Mouse (Mus musculus): Measurements from ENCODE around the gene Sec62.

Gene Sec62

GRCm38 (mm10) chr3:30792737-30793402 lies at the start of gene Sec62:
Gene Sec62 (plus strand): TSS chr3:30792875.
- DNase-seq (ENCODE audit: low read depth, low spot score), result peak; percentile 90

GRCm38 (mm10) chr3:30742891-30743290 lies 49.8 kb upstream of the Sec62 start:
- DNase-seq (ENCODE audit: low read depth, low spot score), result no peak

DNA sequence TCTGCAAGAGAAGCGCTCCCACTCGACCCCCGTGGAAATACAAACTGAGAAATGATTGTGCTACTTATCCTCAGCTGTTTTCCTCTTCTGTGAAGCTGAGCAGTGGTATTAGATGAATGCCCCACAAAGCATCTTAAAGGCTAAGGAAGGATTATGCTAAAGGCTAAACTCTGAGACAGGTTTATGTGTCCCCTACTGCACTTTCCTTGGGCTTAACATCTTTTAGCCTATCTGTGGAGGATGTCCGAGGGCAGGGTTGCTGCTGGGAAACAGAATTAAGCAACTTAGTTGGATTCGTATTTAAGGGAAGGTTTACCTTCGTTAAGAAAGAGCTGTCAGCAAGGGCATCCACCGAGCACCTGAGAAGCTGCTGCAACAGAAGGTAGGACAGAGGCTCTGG lies 46.7 kb upstream of the Sec62 start, which contains the start of gene Samd7:
Gene Samd7 (plus strand): TSS at position 288 of the 400 bp plus-strand sequence.
- no peak for DNase-seq (ENCODE audit: low read depth, low spot score)

DNA sequence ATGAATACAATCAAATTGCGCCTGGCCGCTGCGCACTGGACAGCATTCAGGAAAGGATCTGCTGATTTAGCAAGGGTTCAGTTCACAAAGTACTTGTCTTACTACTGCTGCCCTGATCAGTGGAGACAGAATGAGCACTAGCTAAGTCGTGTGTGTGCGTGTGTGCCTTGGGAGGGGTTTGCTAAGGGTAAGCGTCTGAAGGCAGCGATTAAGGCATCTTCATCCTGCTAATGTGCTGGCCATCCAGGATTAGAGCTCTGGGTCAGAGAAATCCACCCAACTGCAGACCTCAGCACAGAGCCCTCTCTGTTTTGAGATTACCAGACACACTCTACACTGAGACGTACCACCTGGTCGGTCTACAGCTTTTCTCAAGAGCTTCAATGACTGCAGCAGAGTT lies 44.4 kb upstream of the Sec62 start:
- DNase-seq (ENCODE audit: low read depth, low spot score), result no peak

GRCm38 (mm10) chr3:30754696-30755095 lies 38.0 kb upstream of the Sec62 start:
- no peak for DNase-seq (ENCODE audit: low read depth, low spot score)

GRCm38 (mm10) chr3:30764877-30765276 lies 27.8 kb upstream of the Sec62 start:
- DNase-seq (ENCODE audit: low read depth, low spot score), result no peak

GRCm38 (mm10) chr3:30765311-30766027 lies 27.2 kb upstream of the Sec62 start:
- DNase-seq (ENCODE audit: low read depth, low spot score), result peak; percentile 7

GRCm38 (mm10) chr3:30766177-30766576 lies 26.5 kb upstream of the Sec62 start:
- no peak for DNase-seq (ENCODE audit: low read depth, low spot score)

DNA sequence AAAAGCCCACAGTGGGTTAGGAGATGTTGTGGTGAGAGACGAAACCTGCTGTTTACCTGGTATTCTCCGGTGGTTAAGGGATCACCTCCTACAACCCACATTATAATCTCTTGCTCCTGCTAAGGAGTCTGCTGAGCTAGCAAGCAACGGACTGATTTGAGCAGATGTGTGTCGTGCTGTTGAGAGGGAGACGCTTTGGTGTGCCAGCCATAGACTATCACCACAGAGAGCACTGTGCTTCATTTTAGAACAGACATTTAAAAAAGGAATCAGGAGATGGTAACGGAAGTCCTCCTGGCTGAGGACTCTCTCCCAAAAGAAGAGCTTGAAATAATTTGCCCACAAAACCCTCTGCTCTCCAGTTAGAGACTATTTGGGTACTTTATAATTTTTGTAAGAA lies 25.4 kb upstream of the Sec62 start:
- DNase-seq (ENCODE audit: low read depth, low spot score), result no peak

GRCm38 (mm10) chr3:30769755-30770515 lies 22.7 kb upstream of the Sec62 start:
- no peak for DNase-seq (ENCODE audit: low read depth, low spot score)

GRCm38 (mm10) chr3:30771560-30771959 lies 21.1 kb upstream of the Sec62 start:
- no peak for DNase-seq (ENCODE audit: low read depth, low spot score)

DNA sequence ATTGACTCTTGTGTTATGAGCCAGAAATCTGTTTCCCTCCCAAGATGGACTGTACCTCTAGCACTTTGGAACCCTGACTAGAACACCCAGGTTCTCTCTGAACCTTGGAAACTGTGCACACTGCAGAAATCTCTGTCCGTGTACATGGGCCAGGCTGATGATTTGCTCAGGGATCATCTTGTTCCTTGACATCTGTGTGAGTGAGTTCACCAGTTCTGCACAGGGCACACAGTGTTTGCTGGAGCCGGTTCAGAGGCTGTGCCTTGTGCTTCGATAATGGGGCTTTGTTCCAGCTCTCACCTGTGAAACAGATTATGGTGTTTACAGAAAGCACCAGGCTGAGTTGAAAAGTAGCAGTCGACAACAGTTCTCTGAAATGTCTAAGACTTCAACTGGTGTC lies 20.0 kb upstream of the Sec62 start:
- peak; percentile 8 for DNase-seq (ENCODE audit: low read depth, low spot score)

DNA sequence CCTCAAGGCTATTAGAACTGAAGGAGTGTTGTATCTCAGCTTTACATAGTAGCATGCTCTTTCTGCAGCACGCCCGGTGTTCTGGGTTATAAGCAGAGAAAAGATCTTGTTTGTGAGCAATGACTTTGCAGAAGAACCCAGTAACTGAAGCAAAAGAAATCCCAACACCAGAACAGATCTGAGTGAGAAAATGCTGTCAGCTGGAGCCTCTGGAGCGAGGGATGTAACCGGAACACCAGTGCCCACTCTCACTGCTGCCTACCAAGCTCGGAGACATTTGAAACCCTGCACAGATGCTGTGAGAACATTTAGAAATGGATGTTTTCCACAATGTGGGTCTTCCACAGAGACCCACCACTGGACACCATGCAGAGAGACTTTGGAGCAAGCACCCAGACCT lies 18.0 kb upstream of the Sec62 start:
- DNase-seq (ENCODE audit: low read depth, low spot score), result no peak

- no peak for DNase-seq (ENCODE audit: low read depth, low spot score)
These were observed 14.7 kb upstream of the Sec62 start for GRCm38 (mm10) chr3:30777984-30778383.

DNA sequence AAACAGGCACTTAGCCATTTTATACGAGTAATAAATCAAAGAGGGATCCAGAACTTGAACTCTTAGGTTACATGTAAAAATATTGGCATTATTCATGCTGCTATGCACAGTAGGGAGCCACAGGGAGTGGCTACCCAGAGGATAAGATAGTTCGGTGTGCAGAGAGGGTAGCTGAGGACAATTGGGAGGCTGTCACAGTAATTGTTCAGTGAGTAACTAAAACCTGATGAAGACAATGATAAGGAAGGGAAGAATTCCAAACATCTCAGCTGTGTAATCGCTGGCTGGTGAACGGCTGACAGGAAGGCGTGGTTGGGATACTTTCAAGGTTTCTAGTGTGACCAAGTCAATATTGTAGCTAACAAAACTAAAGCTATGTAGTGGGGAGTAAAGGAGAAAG lies 4.1 kb upstream of the Sec62 start:
- no peak for DNase-seq (ENCODE audit: low read depth, low spot score)

DNA sequence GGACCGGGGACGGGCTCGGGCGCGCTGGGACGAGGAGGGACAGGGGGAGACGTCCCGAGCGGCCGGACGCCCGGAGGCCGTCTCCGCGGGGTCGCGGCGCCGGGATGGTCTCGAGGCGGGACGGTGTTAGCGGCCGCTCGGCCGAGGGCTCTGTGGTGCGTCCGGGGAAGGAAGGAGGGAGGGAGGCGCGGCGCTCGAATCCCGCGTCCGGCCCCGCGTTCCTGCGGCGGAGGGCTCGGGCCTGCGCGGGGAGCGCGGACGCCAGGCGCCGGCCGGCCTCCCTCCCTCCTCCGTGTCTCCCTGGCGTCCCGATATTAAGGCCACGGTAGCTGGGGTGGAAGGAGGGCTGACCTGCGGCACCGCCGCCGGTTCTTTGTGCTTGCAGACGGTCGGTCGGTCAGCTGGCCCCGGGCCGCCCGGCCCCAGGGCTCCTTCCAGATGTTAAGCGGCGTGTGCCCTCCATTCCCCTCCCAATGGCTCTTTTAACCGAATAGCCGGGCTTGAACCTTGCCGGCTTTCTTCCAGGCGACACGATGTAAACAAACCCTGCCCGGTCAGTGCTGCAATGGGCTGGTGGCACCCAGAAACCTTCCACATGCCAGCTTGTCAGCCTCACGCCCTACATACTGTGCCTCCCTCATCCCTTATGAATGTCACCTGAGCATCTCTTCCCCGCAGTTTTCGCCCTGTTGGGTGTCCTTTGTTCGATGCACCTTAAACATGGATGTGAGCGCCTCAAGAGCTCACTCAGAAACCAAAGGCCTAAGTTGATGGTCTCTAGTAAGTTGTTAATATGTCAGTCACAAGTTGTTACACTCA lies 937 bp downstream of the Sec62 start:
- DNase-seq (ENCODE audit: low read depth, low spot score), result peak; percentile 36

DNA sequence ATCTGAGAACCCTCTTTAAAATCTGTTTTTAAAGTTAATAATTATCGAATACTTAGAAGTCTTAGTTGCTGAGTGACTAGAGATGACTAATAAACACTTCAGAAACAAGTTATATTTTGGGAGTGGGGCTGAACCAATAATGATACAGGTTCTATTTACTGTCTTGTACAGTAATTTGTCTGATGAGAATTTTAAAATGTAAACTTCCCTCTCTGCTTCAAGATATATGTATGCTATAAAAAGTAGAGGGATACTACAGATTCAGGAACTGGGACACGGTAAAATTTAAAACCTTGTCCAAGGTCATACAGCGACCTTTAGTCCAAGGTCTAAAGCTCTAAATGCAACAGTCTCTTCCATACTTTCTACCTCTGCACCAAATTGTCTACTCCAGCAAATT lies 9.5 kb downstream of the Sec62 start:
- no peak for DNase-seq (ENCODE audit: low read depth, low spot score)

- no peak for DNase-seq (ENCODE audit: low read depth, low spot score)
These were observed 20.2 kb downstream of the Sec62 start for GRCm38 (mm10) chr3:30812881-30813280.

GRCm38 (mm10) chr3:30818630-30819125 lies 26.0 kb downstream of the Sec62 start:
- DNase-seq (ENCODE audit: low read depth, low spot score), result no peak

- no peak for DNase-seq (ENCODE audit: low read depth, low spot score)
These were observed 29.5 kb downstream of the Sec62 start for GRCm38 (mm10) chr3:30822163-30822562.

DNA sequence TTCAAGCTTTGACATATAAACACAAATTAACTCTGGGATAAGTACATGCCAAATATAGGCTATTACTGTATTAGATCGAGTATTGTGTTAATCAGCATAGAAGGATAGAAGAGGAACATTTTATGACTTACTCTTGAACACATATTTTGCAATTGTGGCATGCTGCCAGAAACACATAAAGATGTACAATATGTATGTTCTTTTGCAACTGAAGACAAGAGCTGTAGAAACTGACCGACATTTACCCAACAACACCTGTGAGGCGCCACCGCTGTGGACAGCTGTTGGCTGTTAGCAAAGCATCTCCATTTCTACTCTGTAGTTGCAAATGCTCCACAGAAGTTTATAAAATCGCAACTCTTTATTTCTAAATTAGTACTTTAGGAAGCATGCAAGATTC lies 33.4 kb downstream of the Sec62 start:
- no peak for DNase-seq (ENCODE audit: low read depth, low spot score)

Measured in forelimb bud, embryonic 11.5 days (tissue).